ENCODE assay signal across 20 mouse cellular contexts in genomic region chr1:174836861-174837260, GRCm38 (mm10).
"Had no signal": no experiment of that assay in that cellular context is flagged by ENCODE, and none has a peak within 500 bp of the region (broad histone marks: within the 10 kb centered on the region; RNA-seq: fewer than 3 reads in every experiment).

No protein-coding gene starts in this region.

- H3K4me3 ChIP-seq: kidney, embryonic 15.5 days; limb, embryonic 10.5 days; limb, embryonic 13.5 days; liver, embryonic 13.5 days; neural tube, embryonic 12.5 days had no signal

- H3K9ac ChIP-seq: kidney, embryonic 15.5 days; limb, embryonic 13.5 days; liver, embryonic 13.5 days; lung, embryonic 14.5 days; neural tube, embryonic 12.5 days had no signal

- DNase-seq: kidney, adult 2 months; kidney, postnatal 10 days; kidney, postnatal 4 days; layer of hippocampus, adult 9-11 months; liver, embryonic 13.5 days; lung, embryonic 14.5 days; lung, postnatal 14 days; midbrain, embryonic 14.5 days; retina, postnatal 1 day; right cerebral cortex, postnatal 4 days; thymus, adult 2 months; thymus, postnatal 14 days; thymus, postnatal 4 days had no signal

- ATAC-seq: intestine, postnatal 0 days had no signal

- H3K27ac ChIP-seq: kidney, embryonic 15.5 days; limb, embryonic 10.5 days; limb, embryonic 13.5 days; liver, embryonic 13.5 days; neural tube, embryonic 12.5 days; stomach, postnatal 0 days had no signal

- H3K9me3 ChIP-seq: kidney, embryonic 15.5 days; limb, embryonic 10.5 days; limb, embryonic 13.5 days; liver, embryonic 13.5 days; neural tube, embryonic 12.5 days had no signal

- H3K27me3 ChIP-seq: kidney, embryonic 15.5 days; limb, embryonic 13.5 days; liver, embryonic 13.5 days; neural tube, embryonic 12.5 days had no signal

- H3K4me2 ChIP-seq: kidney, embryonic 15.5 days; limb, embryonic 13.5 days; liver, embryonic 13.5 days; lung, embryonic 14.5 days; midbrain, embryonic 11.5 days; neural tube, embryonic 12.5 days had no signal

- H3K36me3 ChIP-seq: kidney, embryonic 15.5 days; limb, embryonic 10.5 days; limb, embryonic 13.5 days; liver, embryonic 13.5 days; neural tube, embryonic 12.5 days had no signal

- H3K4me1 ChIP-seq: kidney, embryonic 15.5 days; liver, embryonic 13.5 days; neural tube, embryonic 12.5 days had no signal
